ENCODE assay signal across 11 mouse cellular contexts in genomic region chr17:6814656-6815055, GRCm38 (mm10). TPM values are rescaled to one million over a fixed set of nuclear protein-coding genes. Genes with fewer than 3 reads are reported as not detected.
DNase-seq lines count a peak whose midpoint lies in the region; ATAC-seq and TF ChIP-seq lines count a peak whose summit lies in the region.
"Had no signal": no experiment of that assay in that cellular context is flagged by ENCODE, and none has a peak within 500 bp of the region (broad histone marks: within the 10 kb centered on the region; RNA-seq: fewer than 3 reads in every experiment).

No protein-coding gene starts in this region.

- H3K9me3 ChIP-seq in forebrain, embryonic 10.5 days, result no peaks in the 10 kb centered on the region
- no peaks in the 10 kb centered on the region for H3K9me3 ChIP-seq in forebrain, postnatal 0 days (ENCODE audit: low read length)
- no peaks in the 10 kb centered on the region for H3K9me3 ChIP-seq in kidney, postnatal 0 days (replicated peaks; ENCODE audit: low read length)
- no peaks in the 10 kb centered on the region for H3K9me3 ChIP-seq in lung, embryonic 16.5 days (ENCODE audit: control insufficient read depth, low read length)
- H3K9me3 ChIP-seq in forebrain, embryonic 15.5 days, result no peaks in the 10 kb centered on the region
- H3K9me3 ChIP-seq: hindbrain, embryonic 12.5 days had no signal

- H3K27ac ChIP-seq in forebrain, embryonic 10.5 days, result 0 out of 2 replicates have a peak overlapping the region, but pooled peaks have one; percentile 26
- no peak overlapping the region for H3K27ac ChIP-seq in forebrain, postnatal 0 days (ENCODE audit: low read depth, low read length)
- H3K27ac ChIP-seq in kidney, postnatal 0 days, result peak overlapping the region; percentile 70
- H3K27ac ChIP-seq in lung, embryonic 16.5 days (ENCODE audit: low read length), result no peak overlapping the region
- H3K27ac ChIP-seq in forebrain, embryonic 15.5 days (replicated peaks), result no peak overlapping the region
- H3K27ac ChIP-seq: hindbrain, embryonic 12.5 days had no signal

- H3K4me3 ChIP-seq in forebrain, embryonic 10.5 days, result no peak overlapping the region
- H3K4me3 ChIP-seq in forebrain, postnatal 0 days (ENCODE audit: low read depth, low read length), result no peak overlapping the region
- no peak overlapping the region for H3K4me3 ChIP-seq in kidney, postnatal 0 days (replicated peaks; ENCODE audit: low read depth, low read length)
- H3K4me3 ChIP-seq in lung, embryonic 16.5 days (ENCODE audit: low read length), result no peak overlapping the region
- no peak overlapping the region for H3K4me3 ChIP-seq in forebrain, embryonic 15.5 days
- H3K4me3 ChIP-seq: hindbrain, embryonic 12.5 days had no signal

- ATAC-seq in forebrain, postnatal 0 days, result no peak
- no peak for ATAC-seq in kidney, postnatal 0 days (replicated peaks; ENCODE audit: low FRiP score, low read depth)
- 0 out of 2 replicates have a peak, but pooled peaks have one; percentile 24 for ATAC-seq in lung, embryonic 16.5 days (ENCODE audit: low read depth)
- no peak for ATAC-seq in forebrain, embryonic 15.5 days (replicated peaks)
- ATAC-seq: midbrain, embryonic 16.5 days had no signal

- no peaks in the 10 kb centered on the region for H3K36me3 ChIP-seq in forebrain, embryonic 10.5 days (replicated peaks)
- no peaks in the 10 kb centered on the region for H3K36me3 ChIP-seq in forebrain, postnatal 0 days (ENCODE audit: insufficient read depth)
- H3K36me3 ChIP-seq in kidney, postnatal 0 days (ENCODE audit: insufficient read depth, low read length), result no peaks in the 10 kb centered on the region
- H3K36me3 ChIP-seq in lung, embryonic 16.5 days (ENCODE audit: control insufficient read depth, insufficient read depth, low read length), result no peaks in the 10 kb centered on the region
- H3K36me3 ChIP-seq in forebrain, embryonic 15.5 days, result no peaks in the 10 kb centered on the region
- H3K36me3 ChIP-seq: hindbrain, embryonic 12.5 days had no signal

- no peaks in the 10 kb centered on the region for H3K27me3 ChIP-seq in forebrain, embryonic 10.5 days (ENCODE audit: poor library complexity, severe bottlenecking)
- no peaks in the 10 kb centered on the region for H3K27me3 ChIP-seq in forebrain, postnatal 0 days (ENCODE audit: insufficient read depth, low read length)
- no peaks in the 10 kb centered on the region for H3K27me3 ChIP-seq in kidney, postnatal 0 days (ENCODE audit: insufficient read depth, low read length)
- no peaks in the 10 kb centered on the region for H3K27me3 ChIP-seq in lung, embryonic 16.5 days (ENCODE audit: control insufficient read depth, insufficient read depth, low read depth, low read length)
- no peaks in the 10 kb centered on the region for H3K27me3 ChIP-seq in forebrain, embryonic 15.5 days
- H3K27me3 ChIP-seq: hindbrain, embryonic 12.5 days had no signal

- DNase-seq in forebrain, embryonic 10.5 days (ENCODE audit: extremely low spot score, low spot score), result no peak
- DNase-seq in forebrain, postnatal 0 days, result no peak
- peak; percentile 82 for DNase-seq in Muller cell, postnatal 12 days (ENCODE audit: inconsistent ontology term)
- peak; percentile 43 for DNase-seq in kidney, postnatal 0 days (ENCODE audit: low spot score)
- no peak for DNase-seq in frontal cortex, adult 2 months (ENCODE audit: extremely low spot score in 1 of 2, low spot score in 1 of 2)
- DNase-seq in adrenal gland, adult 18-20 months (ENCODE audit: low spot score in 2 of 2), result no peak
- DNase-seq: B cell, adult 2 months had no signal

- TF ChIP-seq CTCF in forebrain, postnatal 0 days (IDR thresholded peaks at IDR 0.05; ENCODE audit: low read depth), result no peak
- TF ChIP-seq CTCF in kidney, postnatal 0 days (IDR thresholded peaks at IDR 0.05; ENCODE audit: low read depth), result no peak

- H3K4me1 ChIP-seq in forebrain, embryonic 10.5 days, result peaks cover 20% of the 10 kb centered on the region
- H3K4me1 ChIP-seq in forebrain, postnatal 0 days (ENCODE audit: insufficient read depth), result no peaks in the 10 kb centered on the region
- peaks cover 29% of the 10 kb centered on the region; the same call in 1 of the 2 replicates for H3K4me1 ChIP-seq in kidney, postnatal 0 days (replicated peaks; ENCODE audit: insufficient read depth, low read length)
- peaks cover 18% of the 10 kb centered on the region for H3K4me1 ChIP-seq in lung, embryonic 16.5 days (replicated peaks; ENCODE audit: control insufficient read depth, insufficient read depth, low read length)
- H3K4me1 ChIP-seq in forebrain, embryonic 15.5 days, result peaks cover 15% of the 10 kb centered on the region

- H3K9ac ChIP-seq in forebrain, postnatal 0 days, result no peak overlapping the region
- no peak overlapping the region for H3K9ac ChIP-seq in kidney, postnatal 0 days (ENCODE audit: low read depth, low read length)
- H3K9ac ChIP-seq in lung, embryonic 16.5 days (ENCODE audit: low read length), result no peak overlapping the region
- H3K9ac ChIP-seq in forebrain, embryonic 15.5 days (replicated peaks), result no peak overlapping the region
- H3K9ac ChIP-seq: hindbrain, embryonic 12.5 days had no signal

- H3K4me2 ChIP-seq in forebrain, postnatal 0 days (ENCODE audit: low read depth), result no peak overlapping the region
- no peak overlapping the region for H3K4me2 ChIP-seq in kidney, postnatal 0 days (ENCODE audit: low read length)
- no peak overlapping the region for H3K4me2 ChIP-seq in lung, embryonic 16.5 days (ENCODE audit: low read depth, low read length)
- no peak overlapping the region for H3K4me2 ChIP-seq in forebrain, embryonic 15.5 days (replicated peaks)
- H3K4me2 ChIP-seq: hindbrain, embryonic 12.5 days had no signal

- WGBS in forebrain, embryonic 10.5 days, result 69% methylated on average over 4 of the region's 4 CpGs
- 41% methylated on average over 4 of the region's 4 CpGs for WGBS in forebrain, postnatal 0 days
- WGBS in kidney, postnatal 0 days, result 14% methylated on average over 4 of the region's 4 CpGs
- 14% methylated on average over 4 of the region's 4 CpGs for WGBS in lung, embryonic 16.5 days
- 44% methylated on average over 4 of the region's 4 CpGs for WGBS in forebrain, embryonic 15.5 days

RNA-seq across cellular contexts. Expression of gene Ezr, which starts 32.1 kb away (rescaled TPM):
- polyA plus RNA-seq in forebrain, embryonic 10.5 days (2016; fragmentation: Nextera tagmentation; extraction: Ambion mirVana), result 103 and 116 TPM in 2 replicates
- total RNA-seq in forebrain, postnatal 0 days (2014; rRNA removed), result 37.8 and 45.4 TPM in 2 replicates
- polyA plus RNA-seq in forebrain, postnatal 0 days (2015; fragmentation: Nextera tagmentation; extraction: Ambion mirVana), result 51.6 and 60.2 TPM in 2 replicates
- polyA plus RNA-seq in kidney, postnatal 0 days (2015; fragmentation: Nextera tagmentation; extraction: Ambion mirVana), result 281 and 313 TPM in 2 replicates
- polyA plus RNA-seq in lung, embryonic 16.5 days (2015; fragmentation: Nextera tagmentation; extraction: Ambion mirVana), result 154 and 168 TPM in 2 replicates
- 49.8 and 53.9 TPM in 2 replicates for polyA plus RNA-seq in frontal cortex, adult 2 months (2012; rRNA removed)
- total RNA-seq in adrenal gland, adult 18-20 months (2021), result 10 to 100 TPM; 25.9 to 45.7 TPM
- 112 and 125 TPM in 2 replicates for polyA plus RNA-seq in forebrain, embryonic 15.5 days (2015; fragmentation: Nextera tagmentation; extraction: Ambion mirVana)

Comparison
In these comparisons a context has a peak if more than half of its experiments do, and no peak if none do; other contexts are left out.
1. H3K27ac ChIP-seq: peak in forebrain, embryonic 10.5 days (single experiment) and kidney, postnatal 0 days (single experiment); none in forebrain, postnatal 0 days (single experiment), lung, embryonic 16.5 days (single experiment) and forebrain, embryonic 15.5 days (single experiment).
2. DNase-seq: peak in Muller cell, postnatal 12 days (single experiment) and kidney, postnatal 0 days (single experiment); none in forebrain, embryonic 10.5 days (single experiment), forebrain, postnatal 0 days (single experiment), frontal cortex, adult 2 months (0 of 2) and adrenal gland, adult 18-20 months (0 of 2).